Mouse (Mus musculus) lung, postnatal 10 days (tissue): Measurements from ENCODE around the gene 4833439L19Rik.

Source experiments
- DNase-seq: peaks from one replicate; pipeline ENCODE4 v3.0.0; 2021

The 4833439L19Rik gene

GRCm38 (mm10) chr13:54504611-54505260, 60.5 kb downstream of the 4833439L19Rik start:
- peak; percentile 4 for DNase-seq

GRCm38 (mm10) chr13:54503604-54504521, 61.4 kb downstream of the 4833439L19Rik start, which contains the start of gene Simc1:
Simc1 (plus strand) TSS chr13:54503779.
- DNase-seq = peak; percentile 72

GRCm38 (mm10) chr13:54503278-54503603, 62.0 kb downstream of the 4833439L19Rik start:
- DNase-seq = no peak

- DNase-seq = no peak
Observed at GRCm38 (mm10) chr13:54501957-54502690, 63.1 kb downstream of the 4833439L19Rik start.

- DNase-seq = no peak
Observed at GRCm38 (mm10) chr13:54501352-54501751, 63.9 kb downstream of the 4833439L19Rik start.
